Mouse (Mus musculus) A20 (cell line): ENCODE measurements around the gene Dscam.

Source experiments
- DNase-seq: peaks from one replicate; pipeline ENCODE4 v3.0.0-alpha.2; 2011; ENCODE audit warnings: low read depth, low spot score

Gene Dscam

GRCm38 (mm10) chr16:97105266-97105665 lies 65.3 kb downstream of the Dscam start:
- no peak for DNase-seq

DNA sequence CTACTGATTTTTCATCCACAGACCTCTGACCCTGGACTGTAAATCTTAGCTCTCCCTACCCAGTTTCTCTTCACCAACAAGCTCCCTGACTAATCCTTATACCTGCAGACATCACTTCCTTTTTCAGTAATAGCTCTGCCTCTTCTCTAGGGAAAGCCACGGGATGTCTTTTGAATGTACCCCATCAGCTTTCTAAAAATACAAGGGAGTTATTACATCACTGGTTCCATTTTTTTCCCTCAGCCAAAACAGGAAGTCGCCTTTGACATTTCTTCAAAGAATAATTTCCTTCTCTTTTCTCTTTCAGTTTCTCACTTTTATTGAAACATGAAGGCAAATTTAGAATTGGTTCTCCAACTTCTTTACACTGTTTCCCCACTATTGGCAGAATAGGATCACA lies 67.5 kb downstream of the Dscam start:
- DNase-seq: no peak

- peak; percentile 6 for DNase-seq
Observed at GRCm38 (mm10) chr16:97100091-97100490, 70.5 kb downstream of the Dscam start.

DNA sequence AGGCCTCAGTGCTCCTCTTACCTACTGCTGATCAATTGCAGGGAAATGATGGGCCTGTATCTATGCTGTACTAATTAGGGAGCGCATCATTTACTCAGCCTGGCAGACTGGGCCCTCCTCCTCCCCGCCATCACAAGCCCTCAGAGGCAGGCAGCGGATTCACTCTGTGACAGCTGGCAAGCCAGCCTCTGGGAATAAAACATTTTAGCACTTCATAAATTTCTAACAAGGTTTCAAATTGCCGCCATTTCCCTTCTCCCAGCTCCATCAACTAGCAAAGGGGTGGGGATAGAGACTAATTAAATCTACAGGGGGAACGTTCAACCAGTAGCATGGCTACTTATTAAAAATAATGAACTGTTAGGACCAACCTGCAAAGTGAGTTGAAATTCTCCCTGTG lies 72.0 kb downstream of the Dscam start:
- no peak for DNase-seq

DNA sequence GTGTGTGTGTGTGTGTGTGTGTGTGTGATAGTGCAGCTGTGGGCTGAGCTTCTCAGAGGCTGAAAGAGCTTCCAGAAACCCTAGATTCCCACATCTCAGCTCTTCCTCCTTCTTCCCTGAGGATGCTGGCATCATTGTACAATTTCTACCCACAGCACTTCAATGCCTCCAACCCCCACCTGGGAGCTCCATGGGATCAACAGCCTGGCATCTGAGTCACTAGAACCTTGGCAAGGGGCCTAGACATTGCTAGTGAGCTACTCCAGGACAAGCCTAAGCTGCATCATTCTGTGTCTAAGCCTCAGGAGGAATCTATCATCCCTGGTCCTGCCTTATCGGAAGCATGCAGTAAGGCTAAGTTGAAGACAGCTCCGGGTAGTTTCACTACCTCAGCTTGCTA lies 73.8 kb downstream of the Dscam start:
- no peak for DNase-seq

DNA sequence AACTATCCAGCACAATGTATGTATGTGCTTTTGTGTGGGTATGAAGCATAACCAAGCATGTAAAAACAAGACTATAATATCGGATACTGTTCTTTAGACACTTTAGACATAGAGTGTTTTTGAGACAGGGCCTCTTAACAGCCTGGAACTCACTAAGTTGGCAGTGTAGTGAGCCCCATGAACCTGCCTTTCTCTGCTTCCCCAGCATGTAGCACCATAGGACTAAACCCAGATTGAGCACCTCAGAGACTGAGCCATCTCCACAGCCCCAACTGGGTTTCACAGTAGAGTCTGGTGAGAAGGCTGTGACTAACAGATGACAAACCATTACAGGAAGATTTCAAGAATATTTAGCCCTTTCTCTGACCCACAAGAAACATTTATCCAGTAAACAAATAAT lies 75.1 kb downstream of the Dscam start:
- DNase-seq: no peak

GRCm38 (mm10) chr16:97089339-97089738 lies 81.2 kb downstream of the Dscam start:
- DNase-seq: no peak

GRCm38 (mm10) chr16:97083694-97084093 lies 86.9 kb downstream of the Dscam start:
- no peak for DNase-seq

DNA sequence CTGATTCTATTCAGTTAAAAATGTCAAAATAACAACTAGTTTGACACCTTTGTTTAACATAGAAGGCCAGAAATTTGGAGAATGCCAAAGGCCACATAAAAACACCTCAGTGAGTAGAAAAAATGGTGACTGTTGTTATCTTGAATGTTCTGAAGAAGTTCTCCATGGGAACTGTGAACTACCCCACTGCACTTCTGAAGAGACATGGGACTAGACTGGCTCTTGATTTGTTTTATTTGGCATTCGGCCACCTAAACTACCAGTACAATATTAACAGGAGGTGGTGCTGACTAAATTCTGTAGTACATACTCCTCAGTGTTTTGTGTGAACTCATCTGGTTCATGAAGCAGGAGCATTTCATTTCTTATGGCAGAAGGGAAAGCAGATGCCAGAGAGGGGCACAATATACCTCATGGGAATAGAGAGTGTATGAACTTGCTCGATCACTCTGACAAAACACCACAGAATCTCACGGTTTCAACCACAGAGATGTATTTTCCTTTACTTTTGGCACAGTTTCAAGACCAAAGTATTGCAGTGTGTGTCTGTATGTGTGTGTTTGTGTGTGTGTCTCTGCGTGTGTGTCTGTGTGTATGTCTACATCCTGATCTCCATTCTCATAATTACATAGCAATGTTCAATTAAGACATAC lies 94.5 kb downstream of the Dscam start:
- DNase-seq: no peak

DNA sequence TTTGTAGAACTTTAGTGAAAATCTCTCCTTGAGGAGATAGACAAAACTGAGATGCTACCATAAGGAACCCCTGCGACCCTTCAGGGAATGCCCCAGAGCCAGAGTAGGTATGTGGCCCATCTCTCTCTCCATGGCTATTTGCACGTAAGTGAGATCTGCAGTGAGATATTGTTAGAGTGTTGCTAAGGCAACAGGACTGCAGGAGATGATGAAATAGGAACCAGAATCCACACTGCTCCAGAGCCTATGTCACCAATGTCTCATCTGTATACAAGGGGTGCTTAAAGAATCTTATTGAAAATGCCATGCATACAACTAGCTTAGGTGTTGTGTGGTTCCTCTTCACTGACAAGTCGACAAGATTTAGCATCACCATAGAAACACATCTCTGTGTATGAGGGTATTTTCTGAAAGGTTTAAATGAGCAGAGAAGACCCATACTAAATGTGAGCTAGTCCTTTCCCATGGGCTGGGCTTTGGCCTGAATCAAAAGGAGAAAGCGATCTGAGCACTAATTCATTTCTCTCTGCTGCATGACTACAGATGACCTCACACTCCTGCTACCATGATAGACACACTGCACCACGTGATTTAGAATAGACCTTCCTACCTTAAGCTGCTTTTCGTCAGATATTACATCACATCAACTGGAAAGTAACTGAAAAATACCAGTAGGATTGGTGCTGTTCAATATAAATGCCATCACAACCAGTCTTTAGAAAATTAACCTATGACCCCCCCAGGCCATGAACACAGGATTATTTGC lies 95.2 kb downstream of the Dscam start:
- DNase-seq: no peak

GRCm38 (mm10) chr16:97073847-97074246 lies 96.7 kb downstream of the Dscam start:
- no peak for DNase-seq

GRCm38 (mm10) chr16:97072624-97073023 lies 97.9 kb downstream of the Dscam start:
- no peak for DNase-seq

DNA sequence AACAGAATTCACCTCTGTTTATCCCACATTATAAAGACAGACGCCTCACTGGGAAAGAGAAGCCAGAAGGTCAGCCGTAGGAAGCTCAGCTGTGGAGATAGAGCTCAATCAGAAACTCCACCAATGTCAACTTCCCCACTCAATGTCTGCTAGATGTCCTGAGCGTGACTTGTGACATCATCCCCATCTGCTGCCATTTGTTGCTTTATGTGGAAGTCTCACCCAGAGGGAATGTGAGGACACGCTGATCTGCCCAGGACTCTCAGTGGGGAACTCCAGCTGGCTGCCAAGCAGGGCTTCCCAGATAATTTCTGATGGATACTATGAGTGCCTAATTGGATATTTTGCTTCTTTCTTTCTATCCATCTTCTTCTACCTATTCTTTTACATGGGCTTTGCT lies 103.7 kb downstream of the Dscam start:
- DNase-seq: no peak

DNA sequence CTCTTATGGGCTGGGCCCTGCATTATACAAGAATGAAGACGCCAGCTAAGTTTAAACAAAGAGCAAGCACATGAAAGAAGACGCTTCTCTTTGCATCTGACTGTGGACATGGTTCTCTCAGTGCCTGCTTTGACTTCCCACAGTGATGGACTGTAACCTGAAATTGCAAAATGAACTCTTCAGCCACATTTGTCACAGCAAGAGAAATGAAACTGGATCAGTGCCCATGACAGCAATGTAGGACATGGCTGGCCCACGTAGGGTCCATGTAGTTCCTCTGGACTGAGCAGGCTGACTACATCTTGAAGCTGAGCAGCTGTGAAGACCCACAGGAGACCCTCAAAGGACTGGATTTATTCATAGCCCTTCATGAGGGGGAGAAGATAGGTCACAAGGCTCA lies 108.3 kb downstream of the Dscam start:
- no peak for DNase-seq

- no peak for DNase-seq
Observed at GRCm38 (mm10) chr16:97061390-97061789, 109.2 kb downstream of the Dscam start.

GRCm38 (mm10) chr16:97060736-97061135 lies 109.8 kb downstream of the Dscam start:
- DNase-seq: no peak

GRCm38 (mm10) chr16:97060276-97060675 lies 110.3 kb downstream of the Dscam start:
- no peak for DNase-seq

GRCm38 (mm10) chr16:97035271-97035670 lies 135.3 kb downstream of the Dscam start:
- no peak for DNase-seq

DNA sequence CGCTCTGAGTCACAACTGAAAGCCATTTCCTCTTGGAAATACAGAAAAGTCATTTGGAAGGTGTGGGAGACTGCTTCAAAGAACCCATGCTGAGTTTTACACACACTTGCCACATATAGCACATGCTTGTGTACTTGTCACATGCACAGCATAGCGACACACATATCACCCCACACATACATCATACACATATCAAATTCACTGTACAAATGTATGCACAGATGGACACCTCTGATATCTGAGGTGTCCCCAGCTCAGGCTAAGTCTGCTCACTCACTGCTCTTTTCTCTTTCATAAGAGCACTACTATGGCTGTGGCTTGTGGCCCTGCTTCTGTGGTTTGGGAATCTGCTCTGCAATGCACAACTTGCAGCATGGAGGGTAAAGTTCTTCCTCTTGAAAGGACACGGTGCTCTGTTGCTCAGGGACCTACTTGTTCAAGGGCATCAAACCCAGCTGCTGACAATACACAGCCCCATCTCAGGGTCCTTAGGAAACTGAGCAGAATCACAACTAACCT lies 137.0 kb downstream of the Dscam start:
- DNase-seq: no peak

DNA sequence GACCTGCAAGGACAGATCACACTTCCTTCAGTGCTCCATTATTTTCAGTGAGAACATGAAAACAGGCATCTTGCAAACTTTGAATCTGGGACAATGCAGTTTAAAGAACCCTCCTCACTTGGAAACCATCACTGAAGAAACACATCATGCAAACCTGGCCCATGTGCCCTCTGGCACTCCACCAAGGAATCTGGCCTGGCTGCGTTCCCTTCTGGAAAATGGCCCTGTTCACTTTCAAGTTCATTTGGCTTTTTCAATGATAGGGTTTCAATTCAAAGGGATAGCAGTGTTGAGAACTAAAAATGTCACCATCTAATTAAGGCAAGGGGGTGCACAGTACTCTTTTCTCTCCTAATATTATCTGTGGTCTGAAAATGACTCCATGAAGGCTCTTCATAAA lies 142.9 kb downstream of the Dscam start:
- no peak for DNase-seq

GRCm38 (mm10) chr16:97026803-97027202 lies 143.7 kb downstream of the Dscam start:
- DNase-seq: no peak

DNA sequence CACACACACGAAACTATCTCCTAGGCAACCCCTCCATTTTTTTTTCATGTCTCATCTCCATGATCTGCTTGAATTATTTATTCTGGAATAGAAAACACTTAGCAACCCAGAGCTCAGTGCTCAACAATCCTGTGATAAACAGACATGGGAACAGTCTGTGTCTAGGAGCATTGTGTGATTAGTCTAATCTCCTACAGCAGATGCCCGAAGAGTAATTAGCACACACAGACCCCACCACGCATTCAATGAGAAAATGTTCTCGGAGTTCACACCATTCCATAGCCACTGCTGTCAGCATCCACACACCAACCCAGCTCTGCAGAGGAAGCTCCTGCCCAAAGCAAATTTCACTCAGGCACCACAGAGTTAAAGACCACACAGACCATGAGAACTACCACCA lies 146.1 kb downstream of the Dscam start:
- no peak for DNase-seq

GRCm38 (mm10) chr16:97021496-97021895 lies 149.1 kb downstream of the Dscam start:
- DNase-seq: no peak
